Mouse (Mus musculus) thymus, adult 2 months (tissue): Measurements from ENCODE around the gene Rbbp9. TPM values are rescaled to one million over a fixed set of nuclear protein-coding genes. Genes with fewer than 3 reads are reported as not detected.
"Not testable (repeated sequence)": the region's sequence is repeated elsewhere in the genome, so short reads cannot be mapped to it uniquely, and the experiment has no call there.

Experiments used
- DNase-seq: peaks from one replicate; pipeline ENCODE4 v3.0.0; 2021
- H3K27ac ChIP-seq: fragments of 200-500 bp; 2 replicates; pipeline ENCODE4 v1.5.1; 2012; ENCODE audit warnings: low read length, control low read depth; ENCODE audit not compliant: control insufficient read depth, insufficient read depth
- H3K27me3 ChIP-seq: fragments of 200-500 bp; 2 replicates; pipeline ENCODE4 v1.6.1; 2012; ENCODE audit warnings: mild to moderate bottlenecking, low read length, moderate library complexity, mixed read lengths; ENCODE audit not compliant: control insufficient read depth, insufficient read depth
- H3K36me3 ChIP-seq: fragments of 200-500 bp; 2 replicates; pipeline ENCODE4 v1.6.1; 2012; ENCODE audit warnings: mild to moderate bottlenecking, low read length, moderate library complexity; ENCODE audit not compliant: control insufficient read depth, insufficient read depth
- H3K4me1 ChIP-seq: fragments of 200-500 bp; replicated peaks from 2 replicates; pipeline ENCODE4 v1.6.1; 2012; ENCODE audit warnings: low read length; ENCODE audit not compliant: control insufficient read depth, insufficient read depth
- H3K4me3 ChIP-seq: fragments of 200-500 bp; 2 replicates; pipeline ENCODE4 v1.5.1; 2012; ENCODE audit warnings: mild to moderate bottlenecking, low read length, control low read depth, moderate library complexity; ENCODE audit not compliant: control insufficient read depth, insufficient read depth
- CTCF ChIP-seq: fragments of 200-500 bp; IDR thresholded peaks from 2 replicates; pipeline ENCODE4 v1.5.1; 2012; ENCODE audit warnings: mild to moderate bottlenecking, control low read depth, low read length, moderate library complexity, borderline replicate concordance; ENCODE audit not compliant: control insufficient read depth, poor library complexity, insufficient read depth; ENCODE audit errors: extremely low read depth
- POLR2A ChIP-seq: fragments of 200-500 bp; IDR thresholded peaks from 2 replicates; pipeline ENCODE4 v1.6.1; 2012; ENCODE audit warnings: mild to moderate bottlenecking, low read length, control low read depth, moderate library complexity; ENCODE audit not compliant: control insufficient read depth, poor library complexity, insufficient read depth; ENCODE audit errors: extremely low read depth
- WGBS: fragments of 180-500 bp; shearing (Covaris S2); methylation state at CpG from one replicate; pipeline ENCODE4 v1.1.7; 2018; 5-methylcytosine and 5-hydroxymethylcytosine counted together
- polyA plus RNA-seq: library from polyadenylated mRNA; depleted of rRNA; stranded (reverse); fragments of >200 nt; gene quantifications from 2 replicates; pipeline ENCODE4 v1.2.3, GENCODE M21; 2012; rRNA removed

The Rbbp9 gene
- polyA plus RNA-seq: 5.0 and 5.1 TPM in 2 replicates

DNA sequence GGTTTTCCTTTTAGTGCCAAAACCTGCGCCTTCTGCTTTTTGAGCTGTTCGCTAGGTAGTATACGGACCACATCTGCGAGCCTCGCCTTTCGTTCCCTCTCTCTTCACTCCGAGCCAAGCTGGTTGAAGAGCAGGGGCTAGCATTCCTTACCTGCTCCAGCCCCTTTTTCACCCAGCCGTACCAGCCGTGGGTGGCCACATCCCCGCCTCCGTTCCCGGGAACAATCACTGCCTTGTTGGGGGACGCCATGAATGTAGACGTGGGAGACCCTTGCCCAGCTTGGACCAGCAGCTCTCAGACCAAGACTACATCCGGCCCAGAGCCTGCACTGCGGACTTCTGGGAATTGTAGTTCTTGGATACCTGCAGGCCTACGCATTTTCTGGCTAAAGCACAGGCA, at the start of gene Rbbp9:
TSS of gene Rbbp9 (minus strand) at position 341 of the 400 bp plus-strand sequence.
- Histone ChIP-seq H3K27me3 (no peaks in the 10 kb centered on the region), H3K27ac (no peak within 1 kb of the TSS), H3K36me3 (no peaks in the 10 kb centered on the region), H3K4me1 (no peaks in the 10 kb centered on the region), H3K4me3 (peak within 1 kb of the TSS; percentile 53)
- 2% methylated on average over 17 of the region's 17 CpGs for WGBS
- TF ChIP-seq POLR2A: no peak
- no peak for TF ChIP-seq CTCF
- peak; percentile 59 for DNase-seq

DNA sequence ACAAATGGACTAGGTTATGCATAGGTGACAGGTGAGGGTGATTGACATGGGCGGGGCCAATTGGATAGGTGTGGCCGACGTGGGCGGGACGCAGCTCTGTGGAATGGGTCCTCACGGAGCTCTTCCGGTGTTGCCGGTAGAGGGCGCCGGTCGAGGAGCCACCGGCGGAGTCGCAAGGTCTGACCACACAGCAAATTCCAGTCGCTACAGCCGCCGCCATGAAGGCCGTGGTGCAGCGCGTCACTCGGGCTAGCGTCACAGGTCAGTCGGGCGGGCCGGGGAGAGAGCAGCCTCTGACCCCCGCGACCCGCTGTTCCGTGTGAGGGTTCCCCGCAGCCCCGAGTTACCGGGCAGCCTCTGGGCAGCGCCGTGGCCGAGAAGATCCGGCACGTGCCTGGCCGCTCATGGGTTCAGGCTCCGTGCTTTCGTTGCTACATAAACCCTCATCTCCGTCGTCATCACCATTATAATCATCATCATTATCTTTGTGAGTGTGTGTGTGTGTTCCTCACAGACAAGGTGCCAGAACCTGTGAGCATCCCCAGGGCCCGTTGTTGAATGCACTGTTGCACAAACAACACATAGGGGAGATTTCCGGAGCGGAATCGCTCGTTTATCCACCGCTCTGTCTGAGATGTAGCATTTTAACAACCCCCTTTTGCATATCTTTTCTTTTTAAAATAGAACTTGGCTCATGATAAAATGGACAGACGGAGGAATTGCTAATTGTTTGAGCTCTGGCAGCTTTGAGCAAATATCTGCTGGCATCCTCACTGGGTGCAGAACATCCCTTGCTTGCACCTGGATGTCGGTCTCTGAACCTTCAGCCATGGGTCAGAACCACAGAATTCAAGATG, 49.4 kb upstream of the Rbbp9 start, which contains the start of gene Dtd1:
TSS of gene Dtd1 (plus strand) at position 67 of the 857 bp plus-strand sequence.
- no peaks in the 10 kb centered on the region; the same call in 1 of the 2 replicates for H3K4me1 ChIP-seq
- no peaks in the 10 kb centered on the region for H3K36me3 ChIP-seq
- peak within 1 kb of the TSS; percentile 81 for H3K4me3 ChIP-seq
- TF ChIP-seq CTCF (peak; percentile 91), POLR2A (peak; percentile 31; the same call in 1 of the 2 replicates)
- 2% methylated on average over 50 of the region's 50 CpGs for WGBS
- no peaks in the 10 kb centered on the region for H3K27me3 ChIP-seq
- peak; percentile 87 for DNase-seq
- no peak within 1 kb of the TSS for H3K27ac ChIP-seq

DNA sequence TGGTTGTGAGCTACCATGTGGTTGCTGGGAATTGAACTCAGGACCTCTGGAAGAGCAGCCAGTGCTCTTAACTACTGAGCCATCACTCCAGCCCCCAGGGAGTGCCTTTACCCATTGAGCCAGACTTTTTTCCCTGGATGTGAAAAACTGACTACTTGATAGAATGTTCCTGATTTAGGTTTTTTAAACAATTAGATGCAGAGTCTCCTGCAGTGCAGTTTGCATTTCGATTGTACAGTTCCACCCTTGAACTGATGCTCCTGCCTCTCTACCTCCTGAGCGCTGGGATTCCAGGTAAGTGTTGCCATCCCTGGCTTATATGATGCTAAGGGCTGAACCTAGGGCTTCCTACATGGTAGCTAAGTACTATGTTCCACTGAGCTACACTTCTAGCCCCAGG, 47.3 kb upstream of the Rbbp9 start:
- H3K27ac ChIP-seq: no peak overlapping the region
- no peak for TF ChIP-seq CTCF
- TF ChIP-seq POLR2A: no peak
- H3K4me1 ChIP-seq: peaks cover 4% of the 10 kb centered on the region
- no peaks in the 10 kb centered on the region for H3K36me3 ChIP-seq
- no peaks in the 10 kb centered on the region for H3K27me3 ChIP-seq
- DNase-seq: no peak
- 82% methylated on average over 2 of the region's 2 CpGs for WGBS
- no peak overlapping the region for H3K4me3 ChIP-seq

DNA sequence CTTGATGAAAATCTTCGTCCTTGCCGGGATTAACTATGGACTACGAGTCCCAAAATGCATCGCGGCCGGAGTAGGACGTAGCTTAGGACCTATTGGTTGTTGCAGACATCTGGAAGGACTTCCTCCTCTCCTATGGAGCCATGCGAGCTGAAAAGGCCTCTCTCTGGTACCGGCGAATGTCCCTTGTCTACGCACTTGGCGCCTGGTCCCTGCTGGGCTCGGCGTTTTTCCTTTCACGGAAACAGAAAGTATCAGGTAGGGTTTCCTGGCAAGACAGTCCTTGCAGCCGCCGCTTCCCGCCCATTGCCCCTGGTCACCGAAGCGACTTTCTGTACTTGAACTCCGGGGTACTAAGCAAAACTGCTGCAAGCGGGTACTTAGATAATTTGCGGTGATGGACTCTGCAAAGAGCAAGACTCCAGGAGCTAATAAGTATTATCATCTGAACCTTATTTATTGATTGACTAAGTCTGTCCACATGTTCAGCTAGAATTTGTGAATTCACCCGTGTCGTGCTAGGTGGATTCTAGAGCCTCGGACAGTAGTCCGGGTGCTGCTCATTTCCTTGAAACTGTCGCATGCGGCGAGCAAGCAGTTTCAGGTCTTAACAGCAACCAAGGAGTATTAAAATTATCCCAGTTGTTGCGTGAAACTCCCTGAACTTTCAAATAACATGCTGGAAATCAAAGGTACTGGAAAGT, 43.4 kb upstream of the Rbbp9 start, which contains the start of gene Smim26:
TSS of gene Smim26 (plus strand) at position 104 of the 701 bp plus-strand sequence.
- no peaks in the 10 kb centered on the region for H3K36me3 ChIP-seq
- H3K27ac ChIP-seq: no peak within 1 kb of the TSS
- no peaks in the 10 kb centered on the region for H3K27me3 ChIP-seq
- peak; percentile 77 for DNase-seq
- peak within 1 kb of the TSS; percentile 67 for H3K4me3 ChIP-seq
- TF ChIP-seq CTCF (no peak), POLR2A (no peak)
- under 1% methylated on average over 31 of the region's 31 CpGs for WGBS
- peaks cover 4% of the 10 kb centered on the region for H3K4me1 ChIP-seq

GRCm38 (mm10) chr2:144593036-144593435, 42.4 kb upstream of the Rbbp9 start:
- DNase-seq, H3K27me3 ChIP-seq, H3K27ac ChIP-seq, H3K4me3 ChIP-seq, H3K36me3 ChIP-seq, H3K4me1 ChIP-seq: not testable (repeated sequence)
- 76% methylated on average over 8 of the region's 8 CpGs for WGBS

GRCm38 (mm10) chr2:144588723-144589122, 38.1 kb upstream of the Rbbp9 start:
- no peak for DNase-seq
- no peaks in the 10 kb centered on the region for H3K4me1 ChIP-seq
- 93% methylated on average over 4 of the region's 4 CpGs for WGBS
- TF ChIP-seq CTCF (peak; percentile 37; the same call in 1 of the 2 replicates), POLR2A (no peak)
- H3K27ac ChIP-seq: no peak overlapping the region
- peaks cover 38% of the 10 kb centered on the region for H3K36me3 ChIP-seq
- no peak overlapping the region for H3K4me3 ChIP-seq
- H3K27me3 ChIP-seq: no peaks in the 10 kb centered on the region
